Mouse (Mus musculus): ENCODE data around the gene Cdc7. TPM values are rescaled to one million over a fixed set of nuclear protein-coding genes. Genes with fewer than 3 reads are reported as not detected.

Gene Cdc7
- total and polyA plus RNA-seq, 2 experiments from 2014 or later, result 23.5 to 36.8 TPM

DNA sequence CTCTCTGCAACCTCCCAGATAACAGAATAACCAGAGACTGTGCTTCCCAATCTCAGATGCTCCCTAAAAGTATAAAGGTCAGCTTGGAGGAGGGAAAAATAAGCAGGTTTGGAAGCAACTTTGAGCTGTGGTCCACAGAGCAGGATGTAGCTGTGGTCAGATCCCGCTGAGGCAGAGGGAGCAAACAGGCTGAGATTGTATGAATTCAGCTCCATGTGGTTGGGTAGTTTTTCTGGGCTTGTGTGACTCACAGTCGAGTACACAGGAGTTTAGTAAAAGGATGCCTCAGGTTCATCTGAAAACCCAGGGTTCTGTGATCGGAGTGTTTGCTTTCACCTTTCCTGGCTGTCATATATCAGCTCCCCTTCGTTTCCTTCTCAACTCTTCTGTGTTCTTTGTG lies 65.7 kb downstream of the Cdc7 start:
- DNase-seq, result no peak
- Histone ChIP-seq H3K36me3 (ENCODE audit: insufficient read depth) (no peaks in the 10 kb centered on the region), H3K9ac (no peak overlapping the region), H3K4me3 (ENCODE audit: low read depth, low read length) (no peak overlapping the region), H3K27ac (ENCODE audit: low read depth, low read length) (no peak overlapping the region), H3K4me2 (ENCODE audit: low read depth) (no peak overlapping the region), H3K9me3 (ENCODE audit: low read length) (no peaks in the 10 kb centered on the region), H3K4me1 (ENCODE audit: insufficient read depth) (no peaks in the 10 kb centered on the region), H3K27me3 (ENCODE audit: insufficient read depth, low read length) (no peaks in the 10 kb centered on the region)
- no peak for TF ChIP-seq CTCF (IDR thresholded peaks at IDR 0.05; ENCODE audit: low read depth)
- ATAC-seq, result no peak
- WGBS, result 79% methylated on average over 4 of the region's 4 CpGs

DNA sequence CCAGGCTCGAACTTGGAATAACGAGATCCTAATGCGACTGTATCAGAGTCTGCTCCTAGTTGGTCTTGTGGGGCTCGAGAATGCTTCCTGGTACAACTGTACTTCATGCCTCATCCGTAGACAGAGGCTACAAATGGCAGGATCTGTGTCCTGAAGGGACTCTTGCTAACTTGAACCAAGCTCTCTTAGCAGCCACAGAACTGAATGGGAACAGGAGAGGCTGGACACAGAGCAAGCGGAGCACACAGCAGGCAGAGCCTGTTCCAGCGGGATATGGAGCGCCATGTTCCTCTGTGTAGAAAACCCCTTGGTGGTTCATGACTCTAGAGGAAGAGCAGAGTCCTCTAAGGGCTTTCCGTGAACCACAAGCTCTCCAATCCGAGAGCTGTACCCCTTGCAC lies 66.7 kb downstream of the Cdc7 start:
- no peaks in the 10 kb centered on the region for H3K36me3 ChIP-seq (ENCODE audit: insufficient read depth)
- H3K4me2 ChIP-seq (ENCODE audit: low read depth), result no peak overlapping the region
- no peaks in the 10 kb centered on the region for H3K27me3 ChIP-seq (ENCODE audit: insufficient read depth, low read length)
- 93% methylated on average over 10 of the region's 10 CpGs for WGBS
- no peak overlapping the region for H3K9ac ChIP-seq
- no peak overlapping the region for H3K27ac ChIP-seq (ENCODE audit: low read depth, low read length)
- no peak for TF ChIP-seq CTCF (IDR thresholded peaks at IDR 0.05; ENCODE audit: low read depth)
- DNase-seq, result no peak
- H3K9me3 ChIP-seq (ENCODE audit: low read length), result no peaks in the 10 kb centered on the region
- no peak overlapping the region for H3K4me3 ChIP-seq (ENCODE audit: low read depth, low read length)
- H3K4me1 ChIP-seq (ENCODE audit: insufficient read depth), result no peaks in the 10 kb centered on the region
- no peak for ATAC-seq

Other genes starting within 250 kb of the Cdc7 start
- gene Hfm1, start 38.0 kb upstream of the Cdc7 start, total RNA-seq (2014; rRNA removed), result 5.5 and 8.4 TPM in 2 replicates
- 3.2 and 4.3 TPM in 2 replicates for gene Hfm1, start 38.0 kb upstream of the Cdc7 start, polyA plus RNA-seq (2015; fragmentation: Nextera tagmentation; extraction: Ambion mirVana)